Mouse (Mus musculus) hindbrain, embryonic 14.5 days (tissue): ENCODE measurements around the gene Trim41. TPM values are rescaled to one million over a fixed set of nuclear protein-coding genes. Genes with fewer than 3 reads are reported as not detected.
A peak's percentile ranks its signal among the peaks of the same experiment; 100 is the strongest.

Experiments used
- ATAC-seq: fragments of 200-750 bp; cut with Nextera tagmentation; 2 replicates; pipeline ENCODE4 v1.8.0; 2017; ENCODE audit warnings: moderate number of reproducible peaks, mild to moderate bottlenecking, moderate TSS enrichment, moderate library complexity; ENCODE audit not compliant: low FRiP score
- DNase-seq: peaks from one replicate; pipeline ENCODE4 v3.0.0-alpha.2; 2015; ENCODE audit warnings: low spot score
- H3K27ac ChIP-seq: fragments of 300-500 bp; sonication (generic); 2 replicates; pipeline ENCODE4 v1.5.1; 2014; ENCODE audit warnings: mild to moderate bottlenecking, moderate library complexity
- H3K27me3 ChIP-seq: fragments of 300-500 bp; sonication (generic); 2 replicates; pipeline ENCODE4 v1.6.1; 2014; ENCODE audit warnings: mild to moderate bottlenecking, low read length, mixed read lengths; ENCODE audit not compliant: control insufficient read depth, insufficient read depth
- H3K36me3 ChIP-seq: fragments of 300-500 bp; sonication (generic); replicated peaks from 2 replicates; pipeline ENCODE4 v1.6.1; 2014; ENCODE audit not compliant: control insufficient read depth, insufficient read depth
- H3K4me1 ChIP-seq: fragments of 300-500 bp; sonication (generic); replicated peaks from 2 replicates; pipeline ENCODE4 v1.6.1; 2014; ENCODE audit warnings: antibody characterized with exemption, low read length, mixed read lengths; ENCODE audit not compliant: control insufficient read depth, insufficient read depth
- H3K4me2 ChIP-seq: fragments of 300-500 bp; sonication (generic); replicated peaks from 2 replicates; pipeline ENCODE4 v1.6.1; 2014; ENCODE audit warnings: mild to moderate bottlenecking, moderate library complexity
- H3K4me3 ChIP-seq: fragments of 300-500 bp; sonication (generic); replicated peaks from 2 replicates; pipeline ENCODE4 v1.5.1; 2014; ENCODE audit warnings: mild to moderate bottlenecking, low read length
- H3K9ac ChIP-seq: fragments of 300-500 bp; sonication (generic); 2 replicates; pipeline ENCODE4 v1.6.1; 2014
- H3K9me3 ChIP-seq: fragments of 300-500 bp; sonication (generic); 2 replicates; pipeline ENCODE4 v1.6.1; 2016; ENCODE audit warnings: low read length; ENCODE audit not compliant: control insufficient read depth
- WGBS: fragments of 180-500 bp; shearing (Covaris S2); extraction: QIAGEN DNeasy Blood & Tissue Kit; methylation state at CpG from one replicate; pipeline ENCODE4 v1.1.7; 2014; 5-methylcytosine and 5-hydroxymethylcytosine counted together
- polyA plus RNA-seq: library from polyadenylated mRNA; unstranded; fragments of >200 nt; fragmentation: Nextera tagmentation; extraction: Ambion mirVana; gene quantifications from 2 replicates; pipeline ENCODE4 v1.2.1, GENCODE M21; 2014

The Trim41 gene
- 4.6 and 5.6 TPM in 2 replicates for polyA plus RNA-seq

- H3K9ac ChIP-seq: peak within 1 kb of the TSS; percentile 88
- ATAC-seq: peak; percentile 97
- peak within 1 kb of the TSS; percentile 89 for H3K4me2 ChIP-seq
- WGBS: under 1% methylated on average over 75 of the region's 77 CpGs
- H3K4me1 ChIP-seq: peaks cover 29% of the 10 kb centered on the region
- H3K27ac ChIP-seq: peak within 1 kb of the TSS; percentile 88
- no peaks in the 10 kb centered on the region for H3K9me3 ChIP-seq
- peaks cover 27% of the 10 kb centered on the region for H3K36me3 ChIP-seq
- no peaks in the 10 kb centered on the region; the same call in 1 of the 2 replicates for H3K27me3 ChIP-seq
- H3K4me3 ChIP-seq: peak within 1 kb of the TSS; percentile 81
- DNase-seq: peak; percentile 96
These were observed at the start of gene Trim41 for GRCm38 (mm10) chr11:48816800-48817665. Gene Trim41 (minus strand): TSS chr11:48817353.

GRCm38 (mm10) chr11:48866481-48866880 is 49.3 kb upstream of the Trim41 start:
- Histone ChIP-seq H3K9ac (no peak overlapping the region), H3K27me3 (no peaks in the 10 kb centered on the region), H3K4me2 (no peak overlapping the region), H3K4me3 (no peak overlapping the region), H3K4me1 (peaks cover 10% of the 10 kb centered on the region), H3K9me3 (no peaks in the 10 kb centered on the region), H3K36me3 (no peaks in the 10 kb centered on the region), H3K27ac (no peak overlapping the region)
- no peak for DNase-seq
- ATAC-seq: no peak
- 97% methylated on average over 9 of the region's 9 CpGs for WGBS

- no peaks in the 10 kb centered on the region for H3K27me3 ChIP-seq
- DNase-seq (no peak), ATAC-seq (no peak)
- WGBS: 88% methylated on average over 3 of the region's 3 CpGs
- H3K4me1 ChIP-seq: no peaks in the 10 kb centered on the region
- H3K4me3 ChIP-seq: no peak overlapping the region
- H3K9me3 ChIP-seq: no peaks in the 10 kb centered on the region
- no peak overlapping the region for H3K4me2 ChIP-seq
- H3K36me3 ChIP-seq: no peaks in the 10 kb centered on the region
- no peak overlapping the region for H3K27ac ChIP-seq
- no peak overlapping the region for H3K9ac ChIP-seq
These were observed 46.7 kb upstream of the Trim41 start for GRCm38 (mm10) chr11:48863808-48864207.

- no peak for ATAC-seq
- DNase-seq: no peak
- Histone ChIP-seq H3K4me3 (no peak overlapping the region), H3K27me3 (no peaks in the 10 kb centered on the region), H3K9ac (no peak overlapping the region), H3K4me2 (no peak overlapping the region), H3K27ac (no peak overlapping the region), H3K4me1 (peaks cover 5% of the 10 kb centered on the region; the same call in 1 of the 2 replicates), H3K9me3 (no peaks in the 10 kb centered on the region), H3K36me3 (no peaks in the 10 kb centered on the region)
- WGBS: 90% methylated on average over 1 of the region's 1 CpGs
These were observed 45.7 kb upstream of the Trim41 start for GRCm38 (mm10) chr11:48862784-48863319.

- DNase-seq: peak; percentile 90
- 0% methylated on average over 6 of the region's 6 CpGs for WGBS
- no peak overlapping the region for H3K9ac ChIP-seq
- ATAC-seq: no peak
- H3K36me3 ChIP-seq: no peaks in the 10 kb centered on the region
- H3K9me3 ChIP-seq: no peaks in the 10 kb centered on the region
- H3K27ac ChIP-seq: no peak overlapping the region
- peak overlapping the region; percentile 44 for H3K4me3 ChIP-seq
- peaks cover 14% of the 10 kb centered on the region; the same call in 1 of the 2 replicates for H3K4me1 ChIP-seq
- H3K4me2 ChIP-seq: peak overlapping the region; percentile 72
- no peaks in the 10 kb centered on the region for H3K27me3 ChIP-seq
These were observed 41.9 kb upstream of the Trim41 start for GRCm38 (mm10) chr11:48859014-48859413.

GRCm38 (mm10) chr11:48853474-48854180 is 36.5 kb upstream of the Trim41 start:
- no peaks in the 10 kb centered on the region for H3K36me3 ChIP-seq
- peak overlapping the region; percentile 44 for H3K4me3 ChIP-seq
- WGBS: under 1% methylated on average over 31 of the region's 31 CpGs
- H3K27ac ChIP-seq: no peak overlapping the region; the same call in 1 of the 2 replicates
- DNase-seq (peak; percentile 97), ATAC-seq (peak; percentile 80)
- H3K9me3 ChIP-seq: no peaks in the 10 kb centered on the region
- H3K4me2 ChIP-seq: peak overlapping the region; percentile 72
- 0 out of 2 replicates have a peak, but pooled peaks cover 2% of the 10 kb centered on the region for H3K27me3 ChIP-seq
- H3K9ac ChIP-seq: peak overlapping the region; percentile 58
- peaks cover 24% of the 10 kb centered on the region for H3K4me1 ChIP-seq

- Histone ChIP-seq H3K27ac (peak overlapping the region; percentile 68), H3K9ac (peak overlapping the region; percentile 58), H3K4me1 (peaks cover 19% of the 10 kb centered on the region)
These were observed 35.7 kb upstream of the Trim41 start for GRCm38 (mm10) chr11:48852624-48853473.

GRCm38 (mm10) chr11:48852190-48852589 is 35.0 kb upstream of the Trim41 start:
- Histone ChIP-seq H3K27me3 (0 out of 2 replicates have a peak, but pooled peaks cover 3% of the 10 kb centered on the region), H3K9ac (peak overlapping the region; percentile 58; the same call in 1 of the 2 replicates), H3K4me1 (peaks cover 19% of the 10 kb centered on the region), H3K36me3 (no peaks in the 10 kb centered on the region), H3K9me3 (no peaks in the 10 kb centered on the region), H3K4me3 (peak overlapping the region; percentile 44), H3K4me2 (peak overlapping the region; percentile 72), H3K27ac (peak overlapping the region; percentile 68; the same call in 1 of the 2 replicates)
- no peak for ATAC-seq
- no peak for DNase-seq
- WGBS: 72% methylated on average over 4 of the region's 4 CpGs

More at GRCm38 (mm10) chr11:48852624-48853473, 35.7 kb upstream of the Trim41 start:
- H3K4me2 ChIP-seq: peak overlapping the region; percentile 72
- DNase-seq (no peak), ATAC-seq (peak; percentile 26)
- H3K4me3 ChIP-seq: peak overlapping the region; percentile 44
- H3K36me3 ChIP-seq: no peaks in the 10 kb centered on the region
- H3K27me3 ChIP-seq: 0 out of 2 replicates have a peak, but pooled peaks cover 3% of the 10 kb centered on the region
- H3K9me3 ChIP-seq: no peaks in the 10 kb centered on the region
- 8% methylated on average over 23 of the region's 23 CpGs for WGBS
